Mouse (Mus musculus): ENCODE measurements around the gene Fam50b.

DNA sequence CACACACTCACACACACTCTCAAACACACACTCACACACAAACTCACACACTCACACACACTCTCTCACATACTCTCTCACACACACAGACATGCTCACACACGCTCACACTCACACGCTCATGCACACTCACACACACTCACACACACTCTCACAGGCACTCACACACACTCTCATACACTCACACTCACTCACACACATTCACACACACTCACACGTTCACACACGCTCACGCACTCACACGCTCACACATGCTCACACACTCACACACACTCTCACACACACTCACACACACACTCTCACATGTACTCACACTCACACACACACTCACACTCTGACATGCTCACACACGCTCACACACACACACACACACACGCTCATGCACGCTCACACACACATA, 24.6 kb downstream of the Fam50b start:
- no peak for TF ChIP-seq GATA1 (IDR thresholded peaks at IDR 0.05; ENCODE audit: borderline replicate concordance, low read length)
- no peak for TF ChIP-seq FLI1 (IDR thresholded peaks at IDR 0.05; ENCODE audit: low read length)

Measured in megakaryocyte, embryonic 14.5 days (primary cell).